Mouse (Mus musculus) neutrophil, adult 5-6 weeks (primary cell): ENCODE data around the gene C1qtnf9. TPM values are rescaled to one million over a fixed set of nuclear protein-coding genes. Genes with fewer than 3 reads are reported as not detected.
A peak's percentile ranks its signal among the peaks of the same experiment; 100 is the strongest.

Experiments used
- ATAC-seq: fragments of 151-379, 151-347 bp; 2 replicates; pipeline ENCODE4 v1.8.0; 2017; ENCODE audit warnings: mild to moderate bottlenecking, moderate TSS enrichment; ENCODE audit not compliant: insufficient number of reproducible peaks, poor library complexity, low FRiP score, severe bottlenecking; ENCODE audit errors: extremely low read depth
- total RNA-seq: library from RNA; stranded (forward); fragments of 200-1000 nt; gene quantifications from 2 replicates; pipeline ENCODE4 v1.2.3, GENCODE M21; 2017

Gene C1qtnf9
- total RNA-seq, 1 experiment from 2014 or later, result 2.3 TPM

DNA sequence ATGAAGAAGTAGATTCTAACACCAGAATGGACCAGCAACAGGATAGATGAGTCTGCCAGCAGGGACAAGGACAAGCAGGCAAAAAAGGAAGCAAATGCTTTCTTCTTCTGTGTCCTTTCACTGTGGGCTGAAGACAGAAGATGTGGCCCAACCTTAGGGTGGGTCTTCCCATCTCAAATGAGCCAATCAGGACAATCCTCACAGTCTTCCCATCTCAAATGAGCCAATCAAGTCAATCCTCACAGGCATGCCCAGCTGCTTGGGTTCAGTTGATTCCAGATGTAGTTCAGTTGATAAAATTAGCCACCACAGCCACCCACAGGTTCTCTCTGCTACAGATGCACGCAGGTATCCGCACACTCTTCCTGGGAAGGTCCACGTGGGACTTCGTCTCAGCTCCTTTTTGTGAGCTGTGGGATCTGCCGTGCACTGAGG, 9.6 kb downstream of the C1qtnf9 start:
- ATAC-seq, result no peak

DNA sequence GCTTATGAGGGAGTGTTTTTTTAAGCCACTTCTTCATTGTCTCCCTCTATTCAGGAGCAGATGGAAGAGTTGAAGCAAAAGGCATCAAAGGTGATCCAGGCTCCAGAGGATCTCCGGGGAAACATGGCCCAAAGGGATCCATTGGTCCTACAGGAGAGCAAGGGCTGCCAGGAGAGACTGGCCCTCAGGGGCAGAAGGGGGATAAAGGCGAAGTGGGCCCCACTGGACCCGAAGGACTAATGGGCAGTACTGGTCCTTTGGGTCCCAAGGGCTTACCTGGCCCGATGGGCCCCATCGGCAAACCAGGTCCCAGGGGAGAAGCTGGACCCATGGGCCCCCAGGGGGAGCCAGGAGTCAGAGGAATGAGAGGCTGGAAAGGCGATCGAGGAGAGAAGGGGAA, 11.3 kb downstream of the C1qtnf9 start:
- no peak for ATAC-seq

- no peak for ATAC-seq
These were observed 14.3 kb downstream of the C1qtnf9 start for GRCm38 (mm10) chr14:60782121-60782656.

DNA sequence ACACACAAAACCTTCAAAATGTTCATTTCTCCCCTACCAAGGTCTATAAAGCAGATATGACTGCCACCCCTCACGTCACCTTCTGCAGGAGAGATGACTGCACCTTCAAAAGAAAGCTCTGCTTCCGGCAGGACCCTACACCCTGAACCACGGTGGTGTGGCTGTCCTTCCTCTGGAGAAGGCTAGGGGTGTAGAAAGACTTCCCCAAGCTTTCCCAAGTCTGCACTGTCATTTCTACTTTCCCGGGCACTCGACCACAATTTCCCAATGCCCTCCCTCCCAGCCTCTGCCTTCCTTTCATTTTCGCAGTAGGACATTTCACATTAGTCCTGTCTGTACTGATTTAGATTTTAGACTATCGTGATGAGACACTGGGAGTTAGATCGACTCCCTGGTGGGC, 15.3 kb downstream of the C1qtnf9 start:
- ATAC-seq, result no peak

DNA sequence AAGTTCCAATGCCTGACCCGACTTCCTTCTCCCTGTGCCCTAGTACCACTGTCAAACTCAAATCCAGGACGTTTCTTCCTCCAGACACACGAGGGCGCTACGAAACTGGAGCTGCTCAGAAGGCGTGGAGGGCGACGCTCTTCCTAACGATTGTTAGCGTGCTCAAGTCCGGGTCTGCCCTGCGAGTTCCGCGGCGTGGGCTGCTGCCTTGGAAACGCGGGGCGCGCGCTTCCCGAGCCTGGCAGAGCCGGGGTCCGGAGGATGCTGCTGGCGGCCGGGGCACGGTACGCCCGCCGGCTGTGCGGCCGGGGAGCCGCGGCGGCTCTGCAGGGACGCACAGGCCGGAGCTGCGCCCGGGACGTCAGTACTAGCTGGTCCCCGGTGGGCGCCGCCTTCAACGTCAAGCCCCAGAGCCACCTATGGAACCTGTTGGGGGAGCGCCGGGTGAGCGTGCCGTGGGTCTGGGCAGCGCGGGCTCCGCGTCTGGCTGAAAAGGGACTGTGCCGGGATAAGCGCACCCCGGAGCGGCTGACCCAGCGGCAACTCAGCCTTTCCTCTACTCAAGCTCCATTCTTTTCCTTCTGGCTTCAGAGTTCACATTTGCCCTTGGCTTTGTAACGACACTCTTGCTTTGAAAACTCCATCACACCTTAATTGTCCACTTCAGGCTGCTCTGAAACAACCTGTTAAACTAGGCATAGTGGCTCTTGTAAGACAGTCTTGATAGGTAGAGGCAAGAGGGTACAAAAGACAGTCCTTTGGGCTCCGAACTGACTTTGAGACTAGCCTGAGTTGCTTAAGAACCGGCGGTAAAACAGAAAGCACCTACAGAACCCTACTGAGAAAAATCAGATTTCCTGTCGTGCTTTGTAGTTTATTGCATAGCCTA, 16.7 kb downstream of the C1qtnf9 start, which contains the start of gene Mipep:
Gene Mipep, plus strand, starts transcription at position 147 of the 889 bp plus-strand sequence.
- ATAC-seq, result peak; percentile 91

DNA sequence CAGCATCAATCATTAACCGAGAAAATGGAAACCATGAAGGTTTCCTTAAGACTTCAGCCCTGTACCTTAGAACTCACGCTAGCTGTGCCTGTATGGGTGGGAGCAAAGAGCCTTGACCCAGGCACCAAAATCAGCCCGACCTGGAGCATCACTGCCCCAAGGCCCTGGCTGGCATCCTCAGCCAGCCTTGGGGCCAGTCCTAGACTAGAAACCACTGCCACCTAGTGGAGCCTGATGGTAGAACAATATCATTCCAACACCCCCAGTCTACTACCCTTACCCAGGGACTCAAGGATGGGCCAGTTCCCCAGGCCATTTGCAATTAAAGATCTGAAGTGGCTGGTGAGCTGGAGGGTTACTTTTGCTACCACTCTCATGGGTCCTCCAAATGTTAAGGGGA, 22.2 kb downstream of the C1qtnf9 start:
- ATAC-seq, result peak; percentile 74

GRCm38 (mm10) chr14:60796600-60797322, 28.8 kb downstream of the C1qtnf9 start:
- no peak for ATAC-seq

DNA sequence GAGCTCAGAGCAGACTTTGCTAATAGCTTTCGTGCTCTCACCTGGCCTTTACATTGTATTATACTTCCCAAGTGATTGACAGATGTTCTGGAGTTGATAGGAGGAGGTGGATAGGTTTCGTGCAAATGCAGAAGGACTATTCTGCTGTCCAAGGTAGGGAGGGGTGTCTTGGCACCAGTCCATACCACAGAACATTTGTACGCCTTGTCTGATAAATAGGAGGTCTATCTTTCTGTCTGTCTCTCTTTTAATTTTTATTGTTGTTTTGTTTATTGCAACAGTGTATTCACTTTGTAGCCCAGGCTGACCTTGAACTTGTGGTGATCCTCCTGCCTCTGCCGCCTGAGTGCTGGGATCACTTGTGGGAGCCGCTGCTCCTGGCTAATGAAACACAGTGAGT, 29.7 kb downstream of the C1qtnf9 start:
- no peak for ATAC-seq

- no peak for ATAC-seq
These were observed 30.8 kb downstream of the C1qtnf9 start for GRCm38 (mm10) chr14:60798721-60799120.

GRCm38 (mm10) chr14:60799762-60800728, 32.1 kb downstream of the C1qtnf9 start:
- ATAC-seq, result peak; percentile 46; the same call in 1 of the 2 replicates

- no peak for ATAC-seq
These were observed 34.1 kb downstream of the C1qtnf9 start for GRCm38 (mm10) chr14:60802026-60802425.

DNA sequence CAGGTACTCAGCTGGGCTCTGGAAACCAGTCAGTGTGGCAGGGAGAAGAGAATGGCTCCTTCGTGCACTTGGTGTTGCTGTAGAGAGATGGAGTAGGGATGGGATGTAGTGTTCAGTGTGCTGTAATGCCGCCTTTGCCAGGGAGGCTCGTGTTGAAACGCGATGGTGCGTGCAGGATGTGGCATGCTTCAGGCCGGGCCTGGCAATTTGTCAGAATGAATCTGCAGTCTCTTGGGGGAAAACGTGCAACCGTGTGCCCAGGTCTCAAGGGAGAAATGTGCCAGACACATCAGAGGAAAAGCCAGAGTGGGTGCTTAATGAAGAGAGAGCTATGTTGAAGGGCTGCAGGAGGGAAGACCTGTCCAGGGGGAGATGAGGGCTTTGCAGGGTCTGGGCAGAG, 37.0 kb downstream of the C1qtnf9 start:
- ATAC-seq, result no peak

DNA sequence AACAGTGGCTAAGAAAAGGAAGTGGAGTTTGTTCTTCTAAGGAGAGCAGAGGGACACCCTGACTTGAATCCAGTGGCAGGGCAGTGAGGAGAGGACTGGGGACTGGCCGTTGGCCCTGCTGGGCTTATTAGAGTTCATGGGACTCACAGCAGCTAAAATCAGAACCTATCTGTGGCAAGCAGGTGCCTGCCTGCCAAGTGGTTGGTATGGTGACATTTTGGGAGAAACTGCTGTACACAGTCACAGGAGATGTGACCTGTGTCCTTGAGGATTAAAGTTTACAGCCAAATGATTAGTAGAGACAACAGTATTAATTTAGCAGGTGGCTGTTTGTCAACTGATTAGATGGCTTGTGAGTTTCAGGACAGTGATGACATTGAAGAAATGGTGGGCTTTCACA, 37.9 kb downstream of the C1qtnf9 start:
- no peak for ATAC-seq

GRCm38 (mm10) chr14:60806891-60807344, 39.0 kb downstream of the C1qtnf9 start:
- ATAC-seq, result no peak

GRCm38 (mm10) chr14:60809881-60810280, 41.9 kb downstream of the C1qtnf9 start:
- no peak for ATAC-seq

GRCm38 (mm10) chr14:60811547-60811946, 43.6 kb downstream of the C1qtnf9 start:
- ATAC-seq, result no peak

DNA sequence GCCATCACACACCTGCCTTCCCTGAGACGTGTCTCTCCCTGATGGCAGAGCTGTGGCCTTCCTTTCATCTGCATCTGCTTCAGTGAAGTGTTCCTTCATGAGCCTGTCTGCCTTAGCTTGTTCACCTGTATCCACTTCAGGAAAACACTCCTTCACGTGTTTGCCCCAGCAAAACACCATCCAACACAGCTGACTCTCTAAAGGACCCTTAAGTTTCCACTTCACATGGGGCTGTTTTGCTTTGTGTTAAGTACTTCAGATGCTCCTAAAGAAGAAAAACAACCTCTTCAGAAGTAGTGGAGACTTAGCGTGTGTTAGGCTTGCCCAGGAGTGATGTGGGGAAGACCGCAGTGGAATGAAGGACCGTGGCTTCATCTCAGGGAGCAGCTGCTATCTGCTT, 47.2 kb downstream of the C1qtnf9 start:
- no peak for ATAC-seq

GRCm38 (mm10) chr14:60818045-60818444, 50.1 kb downstream of the C1qtnf9 start:
- ATAC-seq, result no peak

GRCm38 (mm10) chr14:60830096-60830495, 62.2 kb downstream of the C1qtnf9 start:
- ATAC-seq, result no peak
